Mouse (Mus musculus) WW6 (cell line): ENCODE measurements around the gene Slc25a12.
"Not testable (repeated sequence)": the region's sequence is repeated elsewhere in the genome, so short reads cannot be mapped to it uniquely, and the experiment has no call there.

Source experiments
- DNase-seq: peaks from one replicate; pipeline ENCODE4 v3.0.0-alpha.2; 2013; ENCODE audit warnings: low read depth, low spot score

Slc25a12 gene

GRCm38 (mm10) chr2:71367125-71367880 lies at the start of gene Slc25a12:
Slc25a12 (minus strand) TSS chr2:71367749.
- DNase-seq: no peak

GRCm38 (mm10) chr2:71405613-71406012 lies 38.1 kb upstream of the Slc25a12 start:
- DNase-seq: no peak

- no peak for DNase-seq
Measured at GRCm38 (mm10) chr2:71389864-71390263, 22.3 kb upstream of the Slc25a12 start.

GRCm38 (mm10) chr2:71388951-71389763 lies 21.6 kb upstream of the Slc25a12 start, which contains the start of gene Hat1:
Hat1 (plus strand) TSS chr2:71388958.
- peak; percentile 89 for DNase-seq

DNA sequence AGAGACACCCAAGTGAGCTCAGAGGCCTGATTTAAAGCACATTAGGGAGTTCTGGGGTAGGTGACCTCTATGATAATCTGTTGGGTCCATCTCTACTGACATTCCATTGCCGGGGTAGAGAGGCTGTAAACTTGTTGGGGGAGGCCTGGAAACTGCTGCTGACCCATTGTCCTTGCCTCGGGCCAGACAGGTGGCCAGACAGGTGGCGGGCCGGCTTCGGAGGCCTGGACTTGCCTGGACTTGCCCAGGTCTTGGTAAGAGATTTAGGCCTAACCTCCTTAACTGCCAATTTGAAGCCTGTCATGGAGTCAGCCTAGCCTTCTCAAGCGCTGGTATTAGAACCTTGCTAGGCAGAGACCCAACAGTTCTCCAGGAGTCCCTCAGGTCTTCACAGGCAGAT lies 20.2 kb upstream of the Slc25a12 start:
- no peak for DNase-seq

GRCm38 (mm10) chr2:71383890-71384289 lies 16.3 kb upstream of the Slc25a12 start:
- DNase-seq: no peak

DNA sequence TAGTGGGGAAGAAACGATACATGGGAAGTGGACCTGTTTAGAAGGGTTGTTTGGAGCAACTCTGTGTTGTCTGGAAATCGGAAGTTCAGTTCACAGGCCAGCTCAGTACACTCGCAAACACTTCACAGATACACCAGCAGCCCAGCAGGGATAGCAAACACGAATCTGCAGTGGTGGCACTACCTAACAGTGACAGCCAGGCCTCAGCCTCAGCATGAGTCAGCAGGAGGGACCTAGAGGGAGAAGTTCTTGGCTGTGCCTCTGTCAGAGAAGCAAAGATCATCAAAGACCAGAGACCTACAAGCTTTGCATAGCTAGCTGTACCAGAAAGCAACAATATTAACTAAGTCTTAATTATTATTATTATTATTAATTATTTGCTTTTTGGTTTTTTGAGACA lies 14.4 kb upstream of the Slc25a12 start:
- no peak for DNase-seq

GRCm38 (mm10) chr2:71377426-71377825 lies 9.9 kb upstream of the Slc25a12 start:
- DNase-seq: no peak

GRCm38 (mm10) chr2:71376433-71376906 lies 8.9 kb upstream of the Slc25a12 start:
- peak; percentile 80 for DNase-seq

DNA sequence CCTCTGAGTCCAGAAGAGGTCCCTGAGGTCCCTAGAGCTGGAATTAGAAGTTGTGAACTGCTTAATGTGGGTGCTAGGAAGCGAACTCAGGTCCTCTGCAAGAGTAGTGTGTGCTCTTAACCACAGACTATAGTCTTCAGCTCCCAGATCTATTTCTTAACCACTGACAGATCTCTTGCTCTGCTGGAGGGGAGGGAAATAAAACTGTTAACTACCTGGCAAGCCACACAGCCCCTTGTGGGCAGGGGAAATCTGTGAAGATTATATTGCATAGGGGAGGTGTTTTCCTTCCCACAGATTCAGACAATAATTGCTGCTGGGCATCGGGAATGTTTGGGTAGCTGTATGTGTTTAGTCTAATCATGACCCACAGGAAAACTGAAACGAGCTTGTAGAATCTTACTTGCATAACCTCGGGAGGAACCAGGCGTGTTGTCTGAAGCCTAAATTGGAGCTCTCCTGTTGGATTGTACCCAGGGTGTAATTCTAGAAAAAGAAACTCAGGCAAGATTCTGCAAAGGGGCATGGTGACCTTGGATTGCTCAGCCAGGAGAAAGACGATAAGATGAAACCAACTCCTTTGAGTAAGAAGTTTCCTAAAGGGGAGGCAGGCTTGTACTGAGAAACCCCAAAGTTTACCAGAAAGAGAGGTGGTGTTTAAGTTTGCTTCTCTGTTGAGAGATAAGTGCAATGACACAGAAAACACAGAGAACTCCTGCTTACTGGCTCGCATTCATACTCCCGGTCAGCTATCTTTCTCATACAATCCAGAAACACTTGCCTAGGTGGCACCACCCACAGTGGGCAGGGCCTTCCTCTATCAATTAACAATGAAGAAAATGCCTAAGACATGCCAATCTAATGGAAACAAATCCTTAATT lies 7.0 kb upstream of the Slc25a12 start:
- DNase-seq: no peak

GRCm38 (mm10) chr2:71372261-71372660 lies 4.7 kb upstream of the Slc25a12 start:
- DNase-seq: not testable (repeated sequence)

DNA sequence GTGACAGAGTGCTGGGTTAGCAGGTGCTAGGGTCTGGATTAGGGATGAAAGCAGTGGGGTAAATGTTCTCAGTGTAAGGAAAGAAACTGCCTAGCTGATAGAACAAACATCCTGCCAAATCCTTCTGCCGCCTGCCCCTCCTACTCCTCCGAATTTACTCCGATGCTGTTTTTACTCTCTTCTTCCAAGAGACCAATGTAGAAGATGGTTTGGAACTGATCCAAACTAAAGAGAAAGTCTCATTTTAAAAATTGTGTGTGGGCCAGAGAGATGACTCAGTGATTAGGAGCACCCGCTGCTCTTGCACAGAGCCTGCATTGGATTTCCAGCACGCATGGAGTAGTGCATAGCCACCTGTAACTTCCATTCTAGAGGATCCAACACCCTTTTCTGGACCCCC lies 4.2 kb upstream of the Slc25a12 start:
- DNase-seq: no peak

DNA sequence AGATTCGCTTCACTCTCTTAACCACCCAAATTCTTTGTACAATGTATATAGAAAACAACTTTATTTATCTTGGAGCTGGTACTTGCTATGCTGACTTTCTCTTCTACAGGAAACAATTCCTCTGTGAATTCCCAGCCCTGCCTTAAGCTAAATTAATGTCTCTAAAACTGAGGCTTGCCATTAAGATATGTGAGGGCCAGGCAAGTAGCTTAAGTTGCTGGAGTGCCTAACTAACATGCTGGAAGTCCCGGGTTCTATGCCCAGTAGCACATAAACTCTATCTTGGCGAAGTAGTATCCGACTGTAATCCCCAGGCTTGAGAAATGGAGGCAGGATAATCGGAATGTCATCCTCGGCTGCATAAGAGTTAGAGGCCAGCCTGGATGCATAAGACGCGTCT lies 537 bp upstream of the Slc25a12 start:
- DNase-seq: no peak

DNA sequence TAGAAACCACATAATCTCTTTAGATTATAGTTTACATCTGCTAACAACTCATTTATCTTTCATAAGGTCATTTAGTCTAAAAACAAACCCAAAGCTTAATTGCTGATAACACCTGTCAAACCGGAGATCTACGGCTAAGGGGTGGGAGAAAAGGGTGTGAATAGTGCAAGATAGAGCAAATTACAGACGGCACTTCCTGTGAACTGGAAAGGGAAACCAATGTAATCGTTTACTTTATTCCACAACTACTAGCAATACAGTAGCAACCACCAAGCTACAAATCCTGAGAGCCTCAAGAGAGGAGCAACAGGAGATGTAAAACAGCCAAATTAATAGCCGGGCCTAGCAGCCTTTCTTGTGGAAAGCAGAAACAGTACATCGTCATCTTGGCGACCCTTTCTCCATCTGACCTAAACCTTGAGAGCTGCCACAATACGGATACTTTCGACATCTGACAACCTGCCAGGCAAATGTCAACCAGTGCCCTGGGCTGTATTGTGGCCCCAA lies 878 bp downstream of the Slc25a12 start:
- no peak for DNase-seq

- no peak for DNase-seq
Measured at GRCm38 (mm10) chr2:71360192-71360591, 7.4 kb downstream of the Slc25a12 start.

- DNase-seq: no peak
Measured at GRCm38 (mm10) chr2:71358347-71358746, 9.2 kb downstream of the Slc25a12 start.

DNA sequence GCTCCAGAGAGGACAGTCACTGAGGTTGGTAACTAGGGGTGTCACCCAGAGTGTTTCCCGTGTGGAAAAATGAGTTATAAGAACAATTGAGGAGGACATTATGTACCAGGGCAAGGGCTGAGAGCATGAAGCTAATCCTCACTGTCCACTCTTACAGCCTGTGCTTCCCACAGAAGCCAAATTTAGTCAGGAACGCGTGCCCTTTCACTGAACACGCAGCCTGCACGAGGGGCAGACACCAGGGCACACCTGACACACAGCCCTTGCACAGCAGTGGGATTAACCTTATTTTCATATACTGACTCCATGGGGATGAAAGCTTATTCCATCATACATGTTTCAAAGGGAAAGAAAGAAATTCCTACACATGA lies 13.5 kb downstream of the Slc25a12 start:
- DNase-seq: no peak

- DNase-seq: no peak
Measured at GRCm38 (mm10) chr2:71353306-71354054, 14.1 kb downstream of the Slc25a12 start.

GRCm38 (mm10) chr2:71351727-71351987 lies 15.9 kb downstream of the Slc25a12 start:
- no peak for DNase-seq

- DNase-seq: no peak
Measured at GRCm38 (mm10) chr2:71350904-71351726, 16.4 kb downstream of the Slc25a12 start.
